Comparison of ENCODE assay signal across 20 mouse cellular contexts in the genomic region with DNA sequence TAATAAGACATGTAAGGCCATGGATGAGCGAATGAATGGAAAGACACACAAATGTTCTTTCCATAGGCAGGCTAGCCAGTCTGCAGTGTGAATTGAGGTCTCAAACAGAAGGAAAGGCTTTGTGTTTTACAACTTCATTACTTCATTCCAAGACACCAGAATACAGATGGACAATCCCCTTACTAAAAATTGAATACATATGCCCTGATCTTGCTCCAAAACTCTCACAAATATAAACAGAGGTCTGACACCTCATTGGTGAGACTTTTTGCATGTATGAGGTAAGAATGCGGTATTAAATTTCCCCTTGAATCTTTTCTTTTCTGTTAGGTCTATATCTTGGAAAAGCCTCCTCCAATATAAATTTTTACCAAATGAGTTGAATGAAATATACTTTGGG.
DNase-seq lines count a peak whose midpoint lies in the region; ATAC-seq and TF ChIP-seq lines count a peak whose summit lies in the region.
"Had no signal": no experiment of that assay in that cellular context is flagged by ENCODE, and none has a peak within 500 bp of the region (broad histone marks: within the 10 kb centered on the region; RNA-seq: fewer than 3 reads in every experiment).

No protein-coding gene starts in this region.

- H3K4me2 ChIP-seq in embryonic facial prominence, embryonic 14.5 days (ENCODE audit: low read depth, low read length) = no peak overlapping the region
- no peak overlapping the region for H3K4me2 ChIP-seq in limb, embryonic 13.5 days (replicated peaks)
- H3K4me2 ChIP-seq in limb, embryonic 14.5 days (replicated peaks; ENCODE audit: low read depth, low read length, severe bottlenecking) = no peak overlapping the region

- H3K4me3 ChIP-seq in embryonic facial prominence, embryonic 14.5 days (ENCODE audit: low read depth, low read length) = no peak overlapping the region
- H3K4me3 ChIP-seq in embryonic facial prominence, embryonic 10.5 days = no peak overlapping the region
- H3K4me3 ChIP-seq in limb, embryonic 13.5 days = no peak overlapping the region
- H3K4me3 ChIP-seq in limb, embryonic 10.5 days = no peak overlapping the region
- no peak overlapping the region for H3K4me3 ChIP-seq in limb, embryonic 14.5 days (replicated peaks; ENCODE audit: low read length)

- no peaks in the 10 kb centered on the region for H3K27me3 ChIP-seq in embryonic facial prominence, embryonic 14.5 days (replicated peaks; ENCODE audit: control insufficient read depth, insufficient read depth, low read length)
- no peaks in the 10 kb centered on the region for H3K27me3 ChIP-seq in embryonic facial prominence, embryonic 10.5 days (replicated peaks; ENCODE audit: low read depth, poor library complexity, severe bottlenecking)
- no peaks in the 10 kb centered on the region; the same call in 1 of the 2 replicates for H3K27me3 ChIP-seq in limb, embryonic 13.5 days
- no peaks in the 10 kb centered on the region for H3K27me3 ChIP-seq in limb, embryonic 10.5 days (ENCODE audit: low read depth, poor library complexity, severe bottlenecking)
- no peaks in the 10 kb centered on the region for H3K27me3 ChIP-seq in limb, embryonic 14.5 days (ENCODE audit: control insufficient read depth, insufficient read depth, low read length)

- no peaks in the 10 kb centered on the region for H3K36me3 ChIP-seq in embryonic facial prominence, embryonic 14.5 days (ENCODE audit: control insufficient read depth, insufficient read depth, low read length)
- H3K36me3 ChIP-seq in embryonic facial prominence, embryonic 10.5 days (replicated peaks) = no peaks in the 10 kb centered on the region
- H3K36me3 ChIP-seq in limb, embryonic 13.5 days = no peaks in the 10 kb centered on the region
- no peaks in the 10 kb centered on the region for H3K36me3 ChIP-seq in limb, embryonic 10.5 days
- no peaks in the 10 kb centered on the region for H3K36me3 ChIP-seq in limb, embryonic 14.5 days (ENCODE audit: control insufficient read depth, insufficient read depth, low read length)
- H3K36me3 ChIP-seq: G1E had no signal

- no peaks in the 10 kb centered on the region for H3K4me1 ChIP-seq in embryonic facial prominence, embryonic 14.5 days (ENCODE audit: control insufficient read depth, insufficient read depth, low read length)
- H3K4me1 ChIP-seq in embryonic facial prominence, embryonic 10.5 days = no peaks in the 10 kb centered on the region
- peaks cover 4% of the 10 kb centered on the region for H3K4me1 ChIP-seq in limb, embryonic 13.5 days
- H3K4me1 ChIP-seq in limb, embryonic 10.5 days = peaks cover 18% of the 10 kb centered on the region
- H3K4me1 ChIP-seq in limb, embryonic 14.5 days (ENCODE audit: control insufficient read depth, insufficient read depth, low read length) = peaks cover 5% of the 10 kb centered on the region; the same call in 1 of the 2 replicates

- H3K27ac ChIP-seq in embryonic facial prominence, embryonic 14.5 days (replicated peaks; ENCODE audit: low read depth, low read length) = 0 out of 2 replicates have a peak overlapping the region, but pooled peaks have one; percentile 44
- no peak overlapping the region for H3K27ac ChIP-seq in embryonic facial prominence, embryonic 10.5 days (replicated peaks)
- no peak overlapping the region for H3K27ac ChIP-seq in limb, embryonic 13.5 days
- H3K27ac ChIP-seq in limb, embryonic 10.5 days = no peak overlapping the region
- no peak overlapping the region for H3K27ac ChIP-seq in limb, embryonic 14.5 days (replicated peaks; ENCODE audit: low read depth, low read length)

- 80% methylated on average over 2 of the region's 2 CpGs for WGBS in embryonic facial prominence, embryonic 14.5 days
- 90% methylated on average over 2 of the region's 2 CpGs for WGBS in embryonic facial prominence, embryonic 10.5 days
- 54% methylated on average over 2 of the region's 2 CpGs for WGBS in limb, embryonic 13.5 days
- WGBS in limb, embryonic 10.5 days = 85% methylated on average over 2 of the region's 2 CpGs
- WGBS in limb, embryonic 14.5 days = 57% methylated on average over 2 of the region's 2 CpGs

- no peak for DNase-seq in embryonic facial prominence, embryonic 14.5 days (ENCODE audit: low spot score)
- DNase-seq in embryonic facial prominence, embryonic 10.5 days (ENCODE audit: low spot score) = no peak
- DNase-seq in limb, embryonic 10.5 days (ENCODE audit: low spot score) = no peak
- DNase-seq in limb, embryonic 14.5 days (ENCODE audit: low spot score) = peak; percentile 41
- no peak for DNase-seq in urinary bladder, postnatal 4 days (ENCODE audit: low spot score in 2 of 2)
- DNase-seq: adrenal gland, adult 2 months; adrenal gland, adult 8-10 months; adrenal gland, postnatal 10 days; adrenal gland, postnatal 14 days; adrenal gland, postnatal 25 days; adrenal gland, postnatal 36 days; B cell, adult 2 months; cerebellum, adult 11 months; cerebellum, adult 11-12 months; cerebellum, adult 18-20 months had no signal

- no peaks in the 10 kb centered on the region for H3K9me3 ChIP-seq in embryonic facial prominence, embryonic 14.5 days (ENCODE audit: control insufficient read depth, low read length)
- H3K9me3 ChIP-seq in embryonic facial prominence, embryonic 10.5 days = no peaks in the 10 kb centered on the region
- no peaks in the 10 kb centered on the region for H3K9me3 ChIP-seq in limb, embryonic 13.5 days
- no peaks in the 10 kb centered on the region for H3K9me3 ChIP-seq in limb, embryonic 10.5 days (replicated peaks)
- no peaks in the 10 kb centered on the region for H3K9me3 ChIP-seq in limb, embryonic 14.5 days (ENCODE audit: control insufficient read depth, low read length)

- no peak for ATAC-seq in embryonic facial prominence, embryonic 14.5 days (ENCODE audit: low read depth)
- ATAC-seq in limb, embryonic 13.5 days (ENCODE audit: low FRiP score, low read depth) = peak; percentile 66
- ATAC-seq in limb, embryonic 14.5 days (ENCODE audit: low FRiP score, low read depth) = peak; percentile 67
- ATAC-seq: activated CD4-positive, CD25-positive, alpha-beta regulatory T cell, adult 4 months; CD4-positive, CD25-positive, alpha-beta regulatory T cell, adult 4 months; Patski had no signal

- H3K9ac ChIP-seq in embryonic facial prominence, embryonic 14.5 days (ENCODE audit: low read depth, low read length) = no peak overlapping the region
- no peak overlapping the region for H3K9ac ChIP-seq in limb, embryonic 13.5 days
- no peak overlapping the region for H3K9ac ChIP-seq in limb, embryonic 14.5 days (ENCODE audit: low read depth, low read length, severe bottlenecking)

- TF ChIP-seq POLR2A in limb, embryonic 14.5 days (IDR thresholded peaks at IDR 0.05; ENCODE audit: borderline replicate concordance, extremely low read depth, insufficient read depth, insufficient read length) = no peak
